Mouse (Mus musculus) liver, embryonic 14.5 days (tissue): ENCODE measurements around the gene Pam16. TPM values are rescaled to one million over a fixed set of nuclear protein-coding genes. Genes with fewer than 3 reads are reported as not detected.

Experiments
- ATAC-seq: fragments of 200-750 bp; cut with Nextera tagmentation; 2 replicates; pipeline ENCODE4 v1.8.0; 2017; ENCODE audit warnings: moderate number of reproducible peaks, mild to moderate bottlenecking, moderate library complexity; ENCODE audit not compliant: insufficient read depth
- DNase-seq, 3 experiments: peaks; one replicate each; pipeline ENCODE4 v3.0.0-alpha.2; 2012 to 2013; ENCODE audit warnings: low read depth in 3 of 3, low spot score in 3 of 3
- H3K27ac ChIP-seq: fragments of 300-500 bp; sonication (generic); 2 replicates; pipeline ENCODE4 v1.5.1; 2014; ENCODE audit warnings: moderate library complexity, mild to moderate bottlenecking, control low read depth, inconsistent platforms
- H3K27me3 ChIP-seq: fragments of 300-500 bp; sonication (generic); 2 replicates; pipeline ENCODE4 v1.6.1; 2014; ENCODE audit warnings: mild to moderate bottlenecking, low read length, moderate library complexity; ENCODE audit not compliant: control insufficient read depth, insufficient read depth
- H3K36me3 ChIP-seq: fragments of 300-500 bp; sonication (generic); replicated peaks from 2 replicates; pipeline ENCODE4 v1.6.1; 2014; ENCODE audit warnings: low read depth; ENCODE audit not compliant: control insufficient read depth, insufficient read depth
- H3K4me1 ChIP-seq, 2 experiments: fragments of 200-500 bp in 1 of 2; fragments of 300-500 bp in 1 of 2; sonication (generic) in 1 of 2; replicated peaks; 2 replicates each; pipeline ENCODE4 v1.6.1; 2012 to 2014; ENCODE audit warnings: antibody characterized with exemption in 1 of 2, inconsistent platforms in 1 of 2, low read length in 1 of 2; ENCODE audit not compliant: control insufficient read depth in 2 of 2, insufficient read depth in 2 of 2
- H3K4me2 ChIP-seq: fragments of 300-500 bp; sonication (generic); 2 replicates; pipeline ENCODE4 v1.6.1; 2014; ENCODE audit warnings: low read depth, mild to moderate bottlenecking, control low read depth, moderate library complexity
- H3K4me3 ChIP-seq, 2 experiments: fragments of 200-500 bp in 1 of 2; fragments of 300-500 bp in 1 of 2; sonication (generic) in 1 of 2; 2 replicates each; pipeline ENCODE4 v1.5.1; 2012 to 2014; ENCODE audit warnings: low read depth in 2 of 2, low read length in 2 of 2, mild to moderate bottlenecking in 2 of 2, control low read depth in 1 of 2, inconsistent platforms in 1 of 2, moderate library complexity in 1 of 2; ENCODE audit not compliant: insufficient read depth in 1 of 2
- H3K9ac ChIP-seq: fragments of 300-500 bp; sonication (generic); replicated peaks from 2 replicates; pipeline ENCODE4 v1.6.1; 2014; ENCODE audit warnings: mild to moderate bottlenecking, control low read depth, moderate library complexity
- H3K9me3 ChIP-seq: fragments of 300-500 bp; sonication (generic); 2 replicates; pipeline ENCODE4 v1.6.1; 2016; ENCODE audit warnings: low read length, mixed read lengths; ENCODE audit not compliant: control insufficient read depth
- CTCF ChIP-seq: IDR thresholded peaks from 2 replicates; pipeline ENCODE4 v1.5.1; 2016; ENCODE audit warnings: antibody characterized with exemption, low read depth, control low read depth
- EP300 ChIP-seq: IDR thresholded peaks from 2 replicates; pipeline ENCODE4 v1.6.1; 2016; ENCODE audit warnings: antibody characterized with exemption, low read depth
- WGBS: fragments of 180-500 bp; shearing (Covaris S2); extraction: QIAGEN DNeasy Blood & Tissue Kit; methylation state at CpG from one replicate; pipeline ENCODE4 v1.1.7; 2014; ENCODE audit not compliant: insufficient replicate concordance; 5-methylcytosine and 5-hydroxymethylcytosine counted together
- polyA plus RNA-seq, 2 experiments: library from polyadenylated mRNA; depleted of rRNA in 1 of 2; stranded (reverse) in 1 of 2; unstranded in 1 of 2; fragments of >200 nt; fragmentation: Nextera tagmentation in 1 of 2; extraction: Ambion mirVana in 1 of 2; gene quantifications; 2 replicates each; pipeline versions ENCODE4 v1.2.1 to v1.2.3; 2012 to 2014

Pam16 gene
- polyA plus RNA-seq, 2 experiments: 41.3 to 64.4 TPM

GRCm38 (mm10) chr16:4594814-4595526 is 29.8 kb downstream of the Pam16 start:
- no peaks in the 10 kb centered on the region; a peak in 1 of 4 replicates for H3K4me1 ChIP-seq
- H3K36me3 ChIP-seq: no peaks in the 10 kb centered on the region
- H3K4me2 ChIP-seq: peak overlapping the region; percentile 61
- H3K9ac ChIP-seq: peak overlapping the region; percentile 35
- no peak overlapping the region for H3K27ac ChIP-seq
- peaks cover 46% of the 10 kb centered on the region for H3K27me3 ChIP-seq
- WGBS: 1% methylated on average over 52 of the region's 52 CpGs
- ATAC-seq: no peak
- DNase-seq: no peak
- no peak for TF ChIP-seq CTCF
- no peak for TF ChIP-seq EP300
- peak overlapping the region; percentile 53 to 54 for H3K4me3 ChIP-seq
- no peaks in the 10 kb centered on the region for H3K9me3 ChIP-seq

- H3K9ac ChIP-seq: peak within 1 kb of the TSS; percentile 35
- ATAC-seq: peak; percentile 58
- peak within 1 kb of the TSS; percentile 61 for H3K4me2 ChIP-seq
- H3K27ac ChIP-seq: no peak within 1 kb of the TSS
- 1% methylated on average over 45 of the region's 74 CpGs for WGBS
- H3K36me3 ChIP-seq: no peaks in the 10 kb centered on the region
- H3K9me3 ChIP-seq: no peaks in the 10 kb centered on the region
- no peak for DNase-seq
- H3K4me3 ChIP-seq: peak within 1 kb of the TSS; percentile 53 to 54
- TF ChIP-seq EP300: no peak
- TF ChIP-seq CTCF: no peak
- H3K27me3 ChIP-seq: peaks cover 46% of the 10 kb centered on the region
- H3K4me1 ChIP-seq: no peaks in the 10 kb centered on the region; a peak in 1 of 4 replicates
Measured at GRCm38 (mm10) chr16:4593971-4594813, 30.6 kb downstream of the Pam16 start, which contains the start of gene Glis2. Glis2 (plus strand) TSS chr16:4594713.

- DNase-seq (peak in 1 of 3 experiments; percentile 30), ATAC-seq (no peak)
- Histone ChIP-seq H3K27ac (no peak overlapping the region), H3K27me3 (peaks cover 46% of the 10 kb centered on the region), H3K4me2 (peak overlapping the region; percentile 61), H3K4me3 (peak overlapping the region; percentile 49 to 54), H3K4me1 (no peaks in the 10 kb centered on the region; a peak in 1 of 4 replicates), H3K9ac (no peak overlapping the region), H3K36me3 (no peaks in the 10 kb centered on the region), H3K9me3 (no peaks in the 10 kb centered on the region)
- TF ChIP-seq CTCF (peak; percentile 52), EP300 (no peak)
- WGBS: 25% methylated on average over 32 of the region's 32 CpGs
Measured at GRCm38 (mm10) chr16:4592909-4593875, 31.6 kb downstream of the Pam16 start.

GRCm38 (mm10) chr16:4590236-4590635 is 34.6 kb downstream of the Pam16 start:
- ATAC-seq: no peak
- H3K36me3 ChIP-seq: no peaks in the 10 kb centered on the region
- H3K27me3 ChIP-seq: peaks cover 32% of the 10 kb centered on the region
- no peaks in the 10 kb centered on the region for H3K9me3 ChIP-seq
- H3K4me3 ChIP-seq: no peak overlapping the region
- DNase-seq: no peak
- no peak overlapping the region for H3K27ac ChIP-seq
- no peak overlapping the region for H3K4me2 ChIP-seq
- TF ChIP-seq CTCF (no peak), EP300 (no peak)
- 74% methylated on average over 9 of the region's 9 CpGs for WGBS
- peaks cover 16 to 20% of the 10 kb centered on the region in 2 experiments for H3K4me1 ChIP-seq
- H3K9ac ChIP-seq: no peak overlapping the region
